Mouse (Mus musculus) monocyte, adult 2 months (primary cell): ENCODE data around the gene Ptprm.

Experiments
- DNase-seq, 2 experiments: peaks; one replicate each; pipeline ENCODE4 v3.0.0; 2022; ENCODE audit warnings: low spot score in 2 of 2, low read depth in 1 of 2

Gene Ptprm

DNA sequence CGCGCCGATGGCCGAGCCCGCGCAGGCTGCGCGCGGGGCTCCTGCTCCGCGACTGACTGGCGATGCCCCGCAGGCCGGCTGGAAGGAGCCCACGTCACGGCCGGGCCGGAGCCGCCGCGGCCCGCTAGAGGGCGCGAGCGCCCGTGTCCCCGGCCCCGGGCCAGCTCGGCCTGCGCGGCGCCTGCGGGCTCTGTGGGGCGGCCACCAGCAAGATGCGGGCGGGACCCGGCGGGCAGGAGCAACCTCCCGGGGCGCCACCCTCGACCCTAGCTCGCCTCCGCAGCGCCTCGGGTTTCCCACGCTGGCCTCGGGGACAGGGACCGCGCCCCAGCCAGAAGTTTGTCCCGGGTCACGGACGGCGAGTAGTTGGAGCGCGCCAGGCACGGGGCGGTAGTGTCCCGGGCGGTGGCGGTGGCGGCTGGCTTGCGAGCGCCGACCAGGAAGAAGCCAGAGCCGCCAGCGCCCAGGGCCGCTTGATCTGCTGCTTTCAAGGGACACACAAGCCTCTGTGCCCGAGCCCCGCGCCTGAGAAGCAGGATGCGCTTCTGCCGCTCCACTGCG is at the start of gene Ptprm:
Gene Ptprm, minus strand, starts transcription at position 7 of the 561 bp plus-strand sequence.
- peak; percentile 9 to 59 for DNase-seq

DNA sequence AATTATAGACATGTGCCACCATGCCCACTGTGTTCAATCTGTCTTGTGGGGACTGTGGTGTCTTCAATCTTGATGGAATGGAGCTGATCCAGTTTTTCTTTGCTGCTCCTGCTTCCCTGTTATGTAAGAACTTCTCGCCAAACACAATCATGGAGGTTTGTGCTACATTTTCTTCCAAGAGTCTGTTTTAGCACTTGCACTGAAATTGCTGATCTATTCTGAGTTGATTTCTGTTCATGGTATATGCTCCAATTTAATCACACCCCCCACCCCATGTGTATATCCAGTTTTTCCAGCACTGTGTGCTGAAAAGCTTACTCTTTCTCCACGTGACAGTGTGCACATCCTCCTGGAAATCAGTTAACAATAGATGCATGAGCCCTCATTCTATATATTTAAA is 41.9 kb upstream of the Ptprm start:
- DNase-seq: no peak

DNA sequence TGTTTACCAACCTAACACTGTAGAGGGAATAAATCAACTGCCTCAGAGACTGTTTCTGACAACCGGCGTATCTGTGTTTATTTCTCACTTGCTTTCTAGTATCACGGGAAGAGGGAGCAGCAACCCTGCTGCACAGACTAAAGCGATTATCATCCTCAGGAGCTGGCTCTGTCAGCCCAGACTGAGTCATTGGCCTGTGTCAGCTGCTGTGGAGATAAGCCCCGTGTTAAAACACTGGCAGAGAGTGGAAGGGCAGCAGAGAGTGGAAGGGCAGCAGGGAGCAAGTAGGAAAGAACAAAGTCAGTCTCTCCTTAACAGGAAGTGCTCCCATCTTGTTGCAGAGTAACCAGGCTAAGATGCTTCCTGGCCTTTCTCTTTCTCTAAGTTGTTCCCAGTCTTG is 36.6 kb upstream of the Ptprm start:
- no peak for DNase-seq

DNA sequence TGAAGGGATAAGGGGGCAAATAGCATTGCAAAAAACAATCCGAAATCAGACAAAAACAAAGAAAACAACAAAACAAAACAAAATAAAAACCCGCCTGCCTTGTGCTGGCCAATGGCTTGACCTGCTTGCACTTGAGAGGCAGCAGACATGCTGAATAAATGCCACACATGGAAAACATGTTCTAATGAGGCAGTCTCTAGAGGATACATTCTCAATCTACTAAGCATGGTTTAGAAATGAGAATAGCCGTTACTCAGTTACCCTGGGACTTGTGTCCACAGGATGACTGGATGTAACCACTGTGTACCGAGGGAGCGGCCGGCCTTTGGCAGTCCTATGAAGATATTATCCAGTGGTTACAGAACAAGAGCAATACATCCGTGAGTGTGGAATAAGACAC is 33.9 kb upstream of the Ptprm start:
- DNase-seq: no peak

DNA sequence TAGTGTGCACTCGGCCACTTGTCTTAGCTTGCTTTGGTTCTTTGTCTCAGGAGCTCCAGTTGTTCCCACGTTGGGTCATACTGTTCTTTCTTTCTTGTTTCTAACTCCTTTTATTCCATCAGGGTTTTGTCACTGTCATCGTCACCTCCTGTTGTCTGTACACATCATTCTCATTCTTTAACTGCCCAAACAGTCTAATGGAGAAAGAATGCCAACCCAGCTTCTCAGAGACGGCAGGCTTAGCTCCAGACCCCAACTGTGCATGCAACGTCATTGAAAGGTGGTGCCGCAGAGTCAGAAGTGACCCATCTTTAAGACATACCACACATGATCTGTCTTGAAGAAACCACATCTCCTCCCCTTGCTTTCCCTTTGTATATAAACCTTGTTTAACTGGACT is 31.0 kb upstream of the Ptprm start:
- DNase-seq: no peak

DNA sequence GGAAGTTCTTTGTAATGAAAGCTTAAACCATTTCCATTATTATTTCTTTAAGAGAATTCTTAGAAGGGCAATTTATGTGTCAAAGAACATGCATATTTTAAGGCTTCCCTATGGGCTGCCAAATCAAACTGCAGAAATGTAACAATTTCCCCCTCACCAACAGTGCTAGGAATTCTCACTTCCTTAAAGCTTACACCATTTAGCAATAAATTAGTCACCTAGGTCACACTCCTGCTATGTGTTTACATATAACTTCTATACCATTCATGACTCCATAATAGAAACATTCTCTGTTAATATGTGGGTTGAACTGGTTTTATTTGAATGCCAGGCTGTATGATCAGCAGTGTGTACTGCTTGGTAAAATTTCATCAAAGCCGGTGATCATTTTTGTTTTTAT is 29.4 kb upstream of the Ptprm start:
- DNase-seq: no peak

DNA sequence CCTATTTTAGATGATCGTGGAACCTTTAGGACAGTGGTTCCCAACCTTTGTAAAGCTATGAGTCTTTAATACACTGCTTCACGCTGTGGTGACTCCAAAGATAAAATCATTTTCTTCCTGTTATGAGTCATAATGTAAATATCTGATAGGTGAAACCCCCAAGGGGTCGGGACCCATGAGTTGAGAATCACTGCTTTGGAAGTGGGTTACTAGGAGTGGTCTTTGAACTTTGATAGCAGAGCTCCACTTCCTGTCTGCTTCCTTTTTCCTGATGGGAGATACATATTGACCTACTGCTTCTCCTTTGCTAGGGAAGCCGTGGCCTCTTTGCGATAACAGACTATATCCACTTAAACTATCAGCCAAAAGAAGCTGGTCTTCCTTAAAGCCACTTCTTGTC is 27.4 kb upstream of the Ptprm start:
- DNase-seq: no peak

DNA sequence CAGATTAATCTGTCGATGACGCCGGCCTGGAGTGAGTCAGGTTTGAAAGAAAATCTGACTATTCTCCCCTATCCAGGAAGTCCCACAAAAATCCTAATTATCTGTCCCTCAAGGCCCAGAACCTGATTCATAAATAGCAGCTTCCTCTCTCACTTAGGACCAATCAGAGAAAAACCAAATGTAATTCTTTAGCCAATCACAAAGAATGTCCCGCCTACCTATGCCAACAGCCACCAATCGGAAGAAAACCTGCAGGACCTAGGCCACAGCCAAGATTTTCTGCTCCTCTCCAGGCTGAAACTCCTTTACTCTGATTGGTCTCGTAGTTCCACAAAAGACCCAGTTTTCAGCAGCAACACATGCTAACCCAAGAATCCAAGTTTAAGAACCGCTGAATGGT is 13.6 kb upstream of the Ptprm start:
- no peak for DNase-seq

DNA sequence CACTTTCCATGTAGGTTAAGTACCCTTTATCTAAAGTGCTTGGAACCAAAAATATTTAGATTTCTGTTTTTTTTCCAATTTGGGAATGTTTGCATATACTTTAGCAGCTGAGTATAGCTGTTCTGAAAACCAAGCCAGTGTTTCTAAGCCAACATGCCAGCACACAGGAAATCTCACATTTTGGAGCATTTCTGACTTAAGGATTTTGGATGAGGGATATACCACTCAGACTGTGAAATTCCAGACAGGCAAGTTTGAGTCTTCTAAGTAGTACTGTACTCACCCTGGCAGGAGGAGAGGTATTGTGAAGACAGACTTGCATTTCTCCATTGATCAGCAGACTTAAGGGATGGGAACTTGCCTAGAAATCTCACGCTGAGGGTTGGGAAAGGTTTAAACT is 10.2 kb upstream of the Ptprm start:
- no peak for DNase-seq

DNA sequence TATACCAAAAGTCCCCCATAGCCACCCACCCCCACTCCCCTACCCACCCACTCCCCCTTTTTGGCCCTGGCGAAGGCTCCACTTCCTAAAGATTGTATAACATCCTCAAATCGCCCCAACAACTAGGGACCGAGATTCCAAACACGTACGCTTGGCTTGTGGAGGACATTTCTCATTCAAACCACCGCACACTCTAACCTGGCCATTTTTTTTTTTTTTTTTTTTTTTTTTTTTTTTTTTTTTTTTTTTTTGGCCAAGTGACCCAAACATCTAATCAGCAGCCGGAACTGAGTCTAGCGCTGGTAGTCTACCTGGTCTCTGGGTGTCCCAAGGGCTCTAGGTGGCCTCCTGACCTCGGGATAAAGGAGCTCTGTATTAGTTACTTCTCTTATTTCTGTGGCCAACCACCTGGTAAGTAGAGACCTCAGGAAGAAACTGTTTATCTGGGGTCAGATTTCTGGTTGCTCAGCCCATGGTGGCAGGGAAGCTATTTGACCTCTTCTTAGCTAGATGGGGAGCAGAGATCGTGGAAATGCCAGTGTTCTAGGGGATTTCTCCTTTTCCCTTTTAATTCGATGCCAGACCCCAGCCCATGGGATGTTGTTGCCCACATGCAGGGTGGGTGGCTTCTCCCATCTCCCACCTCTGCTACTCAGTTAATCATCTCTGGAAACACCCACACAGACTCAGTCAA is 9.3 kb upstream of the Ptprm start:
- no peak for DNase-seq

DNA sequence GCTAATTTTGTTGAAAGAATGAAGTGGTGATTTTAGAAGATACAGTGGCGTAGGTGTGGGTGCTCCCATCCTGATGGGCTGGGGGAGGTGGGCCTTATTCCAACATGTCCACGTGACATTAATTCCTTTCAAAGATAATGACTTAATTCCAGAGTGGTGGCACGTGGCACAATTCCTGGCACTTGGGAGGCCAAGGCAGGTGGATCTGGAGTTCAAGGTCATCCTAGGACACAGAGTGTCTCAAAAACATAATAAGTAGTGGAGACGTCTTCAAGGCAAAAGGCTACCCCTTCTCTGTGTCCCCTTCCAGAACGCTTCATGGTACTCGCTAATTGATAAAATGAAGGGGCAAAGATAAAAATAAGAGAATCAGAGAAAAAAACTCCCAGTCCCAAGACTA is 7.9 kb upstream of the Ptprm start:
- DNase-seq: no peak

DNA sequence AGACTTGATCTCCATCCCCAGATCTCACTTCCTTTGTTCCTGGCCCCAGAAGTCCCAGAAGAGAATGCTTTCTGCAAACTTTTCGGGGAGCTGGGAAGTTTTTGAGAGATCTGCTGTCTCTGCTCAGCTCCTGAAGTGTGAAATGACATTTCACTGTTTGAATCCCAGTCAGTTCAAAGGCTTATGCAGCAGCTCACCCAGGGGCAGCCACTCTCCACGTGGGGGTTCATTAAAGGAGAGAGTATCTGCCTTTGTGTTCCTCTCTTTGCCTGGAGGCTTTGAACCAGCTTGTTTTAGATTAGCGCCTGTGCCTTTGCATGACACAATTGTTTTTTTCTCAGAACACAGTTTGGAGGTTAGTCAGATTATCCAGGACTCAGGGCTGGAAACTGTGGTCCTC is 6.3 kb upstream of the Ptprm start:
- no peak for DNase-seq

DNA sequence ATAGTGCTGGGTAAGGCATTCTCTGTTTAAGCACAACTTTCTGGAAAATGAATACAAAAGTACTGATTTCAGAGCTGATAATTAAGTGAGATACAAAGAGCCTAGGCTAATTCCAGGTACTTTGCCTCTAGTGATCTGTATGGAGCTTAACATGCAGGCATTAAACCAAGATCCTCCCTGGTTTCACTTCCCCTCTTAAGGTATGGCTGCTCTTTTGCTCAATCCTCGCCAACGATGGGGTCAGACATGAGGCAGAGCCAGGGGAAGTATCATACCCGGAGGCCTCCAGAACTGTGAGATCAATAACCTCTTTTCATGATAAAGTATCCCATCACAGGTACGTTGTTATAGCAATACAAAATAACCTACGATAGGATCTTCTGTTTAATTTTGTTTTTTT is 5.3 kb upstream of the Ptprm start:
- DNase-seq: no peak

DNA sequence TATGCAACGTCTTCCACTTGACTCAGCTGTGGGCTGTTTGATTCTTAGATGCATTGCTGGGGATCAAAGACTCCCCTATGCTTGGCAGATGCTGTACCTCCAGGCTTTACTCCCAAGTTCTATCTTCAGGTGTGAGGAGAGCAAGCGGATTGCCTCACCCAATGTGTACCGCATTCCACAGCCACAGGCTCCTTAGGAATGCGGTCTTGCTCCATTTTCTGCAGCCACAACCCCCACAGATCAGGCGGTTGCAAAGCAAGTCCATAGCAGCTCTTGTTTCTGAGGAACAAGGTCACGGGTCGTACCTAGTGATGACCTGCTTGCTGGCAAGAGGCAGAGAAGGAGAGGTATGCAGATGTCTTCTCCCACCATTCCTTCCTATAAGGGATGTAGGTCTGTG is 4.3 kb upstream of the Ptprm start:
- DNase-seq: no peak

DNA sequence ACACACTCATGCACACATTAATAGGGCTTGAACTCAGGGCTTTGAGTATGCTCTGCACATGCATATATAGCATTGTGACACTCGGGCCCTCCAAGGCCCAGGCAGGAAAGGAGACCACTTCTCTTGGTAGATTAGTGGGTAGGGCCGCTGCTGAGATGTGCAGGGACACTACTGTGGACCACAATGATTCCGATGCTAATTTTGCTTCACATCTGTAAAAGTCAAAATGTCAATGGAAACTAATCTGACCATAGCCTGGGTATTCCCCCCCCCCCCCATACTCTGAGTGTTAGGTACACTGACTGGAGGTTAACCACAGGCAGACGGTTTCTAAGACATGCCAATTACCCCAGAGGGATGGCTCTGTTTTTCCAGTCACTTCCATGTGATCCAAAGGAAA is 2.9 kb upstream of the Ptprm start:
- DNase-seq: no peak

DNA sequence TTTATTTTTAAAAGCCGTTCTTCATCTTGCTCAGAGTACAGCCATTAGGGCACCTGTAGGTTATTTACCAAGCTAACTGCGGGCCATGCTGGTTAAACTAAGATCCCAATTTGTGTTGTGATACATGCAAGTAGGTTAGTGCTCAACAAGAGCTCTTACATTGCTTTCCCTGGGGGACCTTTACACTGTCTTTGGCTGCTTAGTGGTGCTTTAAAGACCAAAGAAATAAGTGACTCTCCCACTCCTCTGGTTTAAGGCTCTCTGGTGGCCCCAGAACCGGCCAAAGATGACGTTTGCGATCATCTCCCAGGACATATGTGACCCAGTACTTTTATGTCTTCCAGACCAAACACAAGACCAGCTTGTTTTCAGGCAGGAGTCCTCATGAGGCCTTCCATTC is 994 bp upstream of the Ptprm start:
- no peak for DNase-seq

DNA sequence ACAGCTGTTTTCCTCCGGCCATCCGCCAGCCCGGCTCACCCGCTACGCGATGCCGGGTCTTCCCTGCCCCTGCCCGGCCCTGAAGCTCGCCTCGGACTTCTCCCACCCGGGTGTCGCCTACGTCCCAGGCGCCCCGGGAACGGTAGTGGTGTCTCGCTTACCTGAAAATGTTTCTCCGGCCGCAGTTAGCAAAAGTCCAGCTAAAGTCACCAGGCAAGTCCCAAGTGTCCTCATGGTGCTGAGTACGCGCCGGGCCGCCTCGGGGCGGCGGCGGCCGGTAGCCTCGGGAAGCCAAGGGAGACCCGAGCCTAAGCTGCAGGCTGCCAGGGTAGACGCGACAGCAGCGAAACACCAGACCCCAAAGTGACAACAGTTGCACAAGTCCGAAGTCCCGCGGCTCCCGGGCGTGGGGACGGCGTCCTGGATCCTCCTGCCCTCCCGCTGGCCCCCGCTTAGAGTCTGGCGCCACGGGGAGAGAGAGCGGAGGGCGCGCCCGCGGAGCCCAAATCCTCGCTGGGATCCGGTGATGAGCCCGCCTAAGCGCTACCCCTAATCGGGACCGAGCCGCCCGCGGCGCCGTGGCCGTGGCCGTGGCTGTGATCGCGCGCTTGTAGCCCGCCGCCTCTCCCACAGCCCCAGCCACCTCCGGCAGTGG is 334 bp downstream of the Ptprm start:
- DNase-seq: no peak

DNA sequence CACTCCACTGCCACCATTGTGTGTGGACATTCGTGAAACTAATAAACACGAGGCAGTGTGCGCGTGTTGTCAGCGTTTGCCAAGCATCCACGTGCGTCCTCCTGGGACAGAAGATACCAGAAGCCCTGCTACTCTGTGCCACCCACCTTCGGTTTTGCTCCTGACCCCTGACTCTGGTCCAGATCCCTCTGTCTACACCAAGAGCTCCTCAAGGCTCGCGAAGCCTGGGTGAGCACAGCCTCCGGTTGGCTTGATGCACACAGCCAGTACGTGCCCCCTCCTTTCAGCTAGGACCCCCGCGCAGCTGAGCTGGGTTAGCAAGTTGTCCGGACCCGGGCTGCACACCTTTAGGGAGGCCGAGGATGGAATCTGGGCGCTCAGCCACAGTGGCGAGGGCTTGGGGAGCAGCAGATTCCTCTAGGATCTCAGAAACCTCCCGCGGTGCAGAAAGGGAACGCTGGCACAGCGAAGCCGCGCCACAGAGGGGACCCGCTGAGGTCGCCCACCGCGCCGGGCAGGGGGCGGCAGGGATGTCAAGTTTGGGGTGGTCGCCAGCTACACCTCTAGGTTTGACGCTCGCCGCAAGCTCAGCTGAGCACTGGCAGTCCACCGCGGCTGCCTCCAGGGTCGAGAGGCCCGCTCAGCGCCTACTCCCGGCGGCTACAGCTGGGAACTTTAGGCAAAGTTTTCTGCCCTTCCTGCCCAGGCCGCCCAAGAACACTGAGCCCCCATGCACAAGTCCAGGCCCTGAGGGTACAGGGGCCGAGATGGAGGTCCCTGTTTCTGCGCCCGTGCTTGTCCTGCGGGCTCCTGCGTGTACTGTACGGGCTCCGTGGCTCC is 1.1 kb downstream of the Ptprm start:
- no peak for DNase-seq

DNA sequence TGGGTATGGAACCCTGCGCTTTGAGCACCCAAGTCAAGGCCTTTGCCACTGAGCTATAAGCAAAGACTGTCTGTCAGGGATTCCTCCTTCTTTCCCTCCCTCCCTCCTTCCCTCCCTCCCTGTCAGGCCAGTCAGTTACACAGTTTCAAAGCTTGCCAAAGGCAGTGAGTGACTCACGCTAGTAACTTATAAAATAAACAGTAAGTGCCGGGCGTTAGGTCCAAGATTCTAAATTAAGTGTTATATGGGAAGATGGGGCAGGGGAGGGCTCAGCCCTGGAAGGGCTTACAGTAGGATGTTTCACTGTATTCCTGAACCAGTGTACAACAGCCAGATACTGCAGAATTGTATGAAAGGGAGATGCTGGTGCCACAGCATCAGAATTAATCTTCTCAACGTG is 2.8 kb downstream of the Ptprm start:
- DNase-seq: no peak

DNA sequence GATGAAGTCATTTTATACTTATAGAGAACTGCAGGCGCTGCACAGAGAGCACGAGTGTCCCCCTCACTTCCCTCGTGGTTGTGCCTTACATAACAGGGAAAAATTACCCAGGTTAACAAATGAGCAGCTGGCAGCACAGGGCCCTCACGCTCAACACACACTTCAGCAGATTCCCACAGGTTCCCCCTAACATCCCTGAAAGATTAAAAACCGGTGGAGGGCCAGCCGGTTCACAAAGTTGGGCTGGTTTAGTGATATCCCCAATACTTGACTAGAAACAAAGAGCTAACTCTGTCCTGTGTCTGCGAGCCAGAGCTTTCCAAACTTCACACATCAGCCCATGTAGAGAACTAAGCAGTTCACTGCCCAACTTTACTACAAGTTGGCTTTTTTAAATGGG is 3.7 kb downstream of the Ptprm start:
- DNase-seq: no peak

DNA sequence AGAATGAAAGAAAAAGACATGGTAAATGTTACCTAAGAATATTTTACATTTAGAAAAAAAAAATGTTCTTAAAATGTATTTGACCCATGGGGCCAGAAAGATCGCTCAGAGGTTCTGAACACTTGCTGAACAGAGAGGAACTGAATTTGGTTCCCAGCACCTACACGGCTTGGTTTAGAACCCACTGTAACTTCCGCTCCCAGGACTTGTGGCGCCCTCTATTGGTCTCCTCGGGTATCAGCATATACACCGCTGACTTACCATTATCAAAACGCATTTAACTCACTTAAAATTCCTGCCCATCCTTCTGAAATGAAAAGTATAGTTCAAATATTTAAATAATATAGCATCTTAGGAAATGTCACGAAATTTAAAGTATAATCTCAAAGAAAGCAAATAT is 4.7 kb downstream of the Ptprm start:
- no peak for DNase-seq

DNA sequence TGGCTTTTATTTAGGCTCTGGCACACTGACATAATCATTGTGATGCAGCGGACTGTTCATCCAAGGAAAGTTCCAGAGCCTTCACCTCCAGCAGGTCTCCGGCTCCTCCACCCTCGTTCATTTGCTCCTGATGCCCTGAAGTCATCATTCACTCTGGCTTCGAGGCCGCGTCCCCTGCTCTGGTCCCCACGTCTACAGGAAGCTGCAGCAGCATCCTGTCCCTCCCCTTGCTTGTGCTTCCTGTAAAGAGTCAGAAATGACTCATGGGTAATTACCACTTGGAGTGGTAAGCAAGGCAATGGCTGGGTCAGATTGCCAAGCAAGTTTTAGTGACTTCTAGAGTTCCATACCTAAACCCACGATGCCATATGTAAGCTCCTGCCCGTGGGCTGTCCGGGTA is 7.3 kb downstream of the Ptprm start:
- no peak for DNase-seq
